Mouse (Mus musculus): ENCODE measurements around the gene Ube2h.

DNA sequence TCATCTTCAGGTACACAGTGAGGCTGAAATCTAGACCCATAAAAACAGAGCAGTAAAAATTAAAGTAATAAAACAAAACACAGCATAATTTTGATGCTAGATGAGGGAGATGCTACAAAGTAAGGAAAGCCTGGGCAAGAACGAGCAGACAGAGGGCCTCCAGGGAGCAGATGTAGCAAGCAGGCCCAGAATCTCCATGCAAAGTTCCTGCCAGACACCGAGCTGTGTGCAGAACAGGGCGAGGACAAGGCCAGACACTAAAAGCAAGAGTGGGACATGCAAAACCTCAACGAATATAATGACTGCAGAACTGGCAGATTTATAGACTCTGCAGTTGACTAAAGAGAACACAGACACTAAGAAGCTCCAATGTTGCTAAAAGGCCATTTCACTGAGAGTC is 38.9 kb downstream of the Ube2h start:
- no peak for TF ChIP-seq POLR2A (IDR thresholded peaks at IDR 0.05; ENCODE audit: insufficient read length, low read depth)
- TF ChIP-seq REST (IDR thresholded peaks at IDR 0.05; ENCODE audit: insufficient read depth, insufficient read length), result no peak
- no peak for TF ChIP-seq TCF3 (IDR thresholded peaks at IDR 0.05; ENCODE audit: insufficient read length, low read depth)
- TF ChIP-seq MAX (IDR thresholded peaks at IDR 0.05; ENCODE audit: low read depth), result no peak
- TF ChIP-seq MYOG (IDR thresholded peaks at IDR 0.05; ENCODE audit: control insufficient read depth in 1 of 3, insufficient read depth in 1 of 3, insufficient read length in 2 of 3, low read depth in 2 of 3), result no peak
- TF ChIP-seq POLR2AphosphoS2 (IDR thresholded peaks at IDR 0.05; ENCODE audit: insufficient read length, low read depth), result no peak
